7 mouse cellular contexts compared by ENCODE assay signal in the genomic region with DNA sequence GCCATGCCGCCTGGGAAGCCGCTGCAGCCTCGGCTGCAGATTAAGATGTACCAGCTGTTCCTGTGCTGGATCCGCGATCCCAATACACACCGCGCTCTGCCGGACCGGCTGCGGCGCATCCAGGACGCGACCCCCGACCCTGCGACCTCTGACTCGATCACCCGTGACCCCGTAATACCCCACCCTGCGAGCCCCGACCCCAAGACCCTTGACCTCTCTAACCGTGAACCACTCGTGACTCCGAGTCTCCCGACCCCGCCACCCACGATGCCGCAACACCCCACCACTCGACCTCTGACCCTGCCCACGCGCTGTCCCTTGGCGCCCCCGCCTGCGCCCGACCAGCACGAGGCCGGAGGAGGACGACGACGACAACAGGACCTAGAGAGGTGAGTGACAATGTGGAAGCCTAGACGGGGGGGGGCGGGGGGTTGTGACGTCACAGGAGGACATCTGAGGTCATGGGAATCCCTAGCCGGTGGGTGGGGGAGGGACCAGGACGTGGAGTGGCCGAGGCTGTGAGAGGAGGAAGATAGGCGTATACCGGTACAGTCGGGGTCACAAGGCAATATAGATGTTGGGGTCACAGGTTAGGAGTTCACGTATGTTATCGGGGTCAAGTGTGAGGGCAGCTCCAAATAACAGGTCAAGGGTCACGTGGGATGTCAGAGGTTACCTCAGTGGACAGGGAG. TPM values are rescaled to one million over a fixed set of nuclear protein-coding genes. Genes with fewer than 3 reads are reported as not detected.
DNase-seq lines count a peak whose midpoint lies in the region; ATAC-seq and TF ChIP-seq lines count a peak whose summit lies in the region.

No protein-coding gene starts in this region.

- peak; percentile 32 for DNase-seq in layer of hippocampus, adult 9-11 months
- no peak for DNase-seq in layer of hippocampus, postnatal 36 days
- peak; percentile 67 for DNase-seq in liver
- DNase-seq in naive thymus-derived CD4-positive, alpha-beta T cell, adult 2 months (ENCODE audit: low read depth) = peak; percentile 67
- no peak for DNase-seq in ovary, postnatal 14 days (ENCODE audit: low spot score)

- 4% methylated on average over 51 of the region's 51 CpGs for WGBS in forebrain, embryonic 13.5 days

- no peaks in the 10 kb centered on the region for H3K27me3 ChIP-seq in forebrain, embryonic 13.5 days

- H3K4me3 ChIP-seq in bone marrow macrophage, adult 2 months (ENCODE audit: insufficient read depth, low read length) = peak overlapping the region; percentile 98
- peak overlapping the region; percentile 75 for H3K4me3 ChIP-seq in forebrain, embryonic 13.5 days

- H3K27ac ChIP-seq in bone marrow macrophage, adult 2 months (ENCODE audit: insufficient read depth, low read depth, low read length) = peak overlapping the region; percentile 75
- peak overlapping the region; percentile 86 for H3K27ac ChIP-seq in forebrain, embryonic 13.5 days

- peak overlapping the region; percentile 70 for H3K9ac ChIP-seq in forebrain, embryonic 13.5 days

- peaks cover 44% of the 10 kb centered on the region for H3K9me3 ChIP-seq in forebrain, embryonic 13.5 days (replicated peaks)

- H3K36me3 ChIP-seq in forebrain, embryonic 13.5 days (ENCODE audit: poor library complexity, severe bottlenecking) = peaks cover 21% of the 10 kb centered on the region

- ATAC-seq in forebrain, embryonic 13.5 days = no peak

- no peak for TF ChIP-seq POLR2A in bone marrow macrophage, adult 2 months (IDR thresholded peaks at IDR 0.05; ENCODE audit: borderline replicate concordance, low read depth, low read length)

- no peak for TF ChIP-seq CTCF in bone marrow macrophage, adult 2 months (IDR thresholded peaks at IDR 0.05; ENCODE audit: low read depth, low read length)

- peak overlapping the region; percentile 93 for H3K4me2 ChIP-seq in forebrain, embryonic 13.5 days

- H3K4me1 ChIP-seq in bone marrow macrophage, adult 2 months (ENCODE audit: control insufficient read depth, insufficient read depth, low read length) = no peaks in the 10 kb centered on the region; the same call in 1 of the 2 replicates
- peaks cover 15% of the 10 kb centered on the region for H3K4me1 ChIP-seq in forebrain, embryonic 13.5 days

RNA-seq across cellular contexts. Expression of gene Gm10775, which starts 17.6 kb away (rescaled TPM):
- total RNA-seq in layer of hippocampus, postnatal 36 days (2021) = under 1 TPM in 1 of 2 experiments, not detected in 1; 0.30 TPM
- not detected in 2 replicates for polyA plus RNA-seq in bone marrow macrophage, adult 2 months (2012; ENCODE audit: insufficient read depth, insufficient read length, missing spikeins)
- polyA plus RNA-seq in forebrain, embryonic 13.5 days (2015; fragmentation: Nextera tagmentation; extraction: Ambion mirVana) = not detected in 2 replicates

RNA-seq across cellular contexts. Expression of gene Nlrp4f, which starts 36.0 kb away (rescaled TPM):
- total RNA-seq in layer of hippocampus, postnatal 36 days (2021) = not detected
- polyA plus RNA-seq in bone marrow macrophage, adult 2 months (2012; ENCODE audit: insufficient read depth, insufficient read length, missing spikeins) = not detected in 2 replicates
- polyA plus RNA-seq in forebrain, embryonic 13.5 days (2015; fragmentation: Nextera tagmentation; extraction: Ambion mirVana) = not detected in 2 replicates

RNA-seq across cellular contexts. Expression of gene Zfp369, which starts 36.8 kb away (rescaled TPM):
- total RNA-seq in layer of hippocampus, postnatal 36 days (2021) = 10 to 100 TPM; 71.2 to 82.8 TPM
- 21.1 and 22.2 TPM in 2 replicates for polyA plus RNA-seq in bone marrow macrophage, adult 2 months (2012; ENCODE audit: insufficient read depth, insufficient read length, missing spikeins)
- polyA plus RNA-seq in forebrain, embryonic 13.5 days (2015; fragmentation: Nextera tagmentation; extraction: Ambion mirVana) = 17.6 and 19.4 TPM in 2 replicates

Comparison
In these comparisons a context has a peak if more than half of its experiments do, and no peak if none do; other contexts are left out.
1. DNase-seq: peak in layer of hippocampus, adult 9-11 months (single experiment), liver (single experiment) and naive thymus-derived CD4-positive, alpha-beta T cell, adult 2 months (single experiment); none in layer of hippocampus, postnatal 36 days (0 of 2) and ovary, postnatal 14 days (single experiment).